Mouse (Mus musculus) brain, embryonic 14.5 days (tissue): ENCODE measurements around the gene Rnf126. TPM values are rescaled to one million over a fixed set of nuclear protein-coding genes. Genes with fewer than 3 reads are reported as not detected.
A peak's percentile ranks its signal among the peaks of the same experiment; 100 is the strongest.

ENCODE experiments used
- DNase-seq: peaks from one replicate; pipeline ENCODE4 v3.0.0-alpha.2; 2011; ENCODE audit warnings: low read depth
- CTCF ChIP-seq: fragments of 200-500 bp; IDR thresholded peaks from 2 replicates; pipeline ENCODE4 v1.5.1; 2012; ENCODE audit warnings: inconsistent platforms, mild to moderate bottlenecking, moderate library complexity, borderline replicate concordance; ENCODE audit not compliant: insufficient read depth, insufficient read length; ENCODE audit errors: extremely low read depth
- POLR2A ChIP-seq: fragments of 200-500 bp; IDR thresholded peaks from 2 replicates; pipeline ENCODE4 v1.6.1; 2012; ENCODE audit warnings: mild to moderate bottlenecking, inconsistent platforms, borderline replicate concordance; ENCODE audit not compliant: poor library complexity, insufficient read depth, insufficient read length, severe bottlenecking; ENCODE audit errors: extremely low read depth
- polyA plus RNA-seq: library from polyadenylated mRNA; depleted of rRNA; stranded (reverse); fragments of >200 nt; gene quantifications from 2 replicates; pipeline ENCODE4 v1.2.3, GENCODE M21; 2012

The Rnf126 gene
- polyA plus RNA-seq, 1 experiment: 157 TPM

GRCm38 (mm10) chr10:79783920-79784800 lies 17.4 kb upstream of the Rnf126 start:
- TF ChIP-seq CTCF: peak; percentile 58; the same call in 1 of the 2 replicates
- TF ChIP-seq POLR2A: no peak
- no peak for DNase-seq

- TF ChIP-seq POLR2A: no peak
- TF ChIP-seq CTCF: peak; percentile 27; the same call in 1 of the 2 replicates
- DNase-seq: no peak
Observed at GRCm38 (mm10) chr10:79783050-79783449, 16.3 kb upstream of the Rnf126 start.

- no peak for TF ChIP-seq POLR2A
- TF ChIP-seq CTCF: no peak
- DNase-seq: no peak
Observed at GRCm38 (mm10) chr10:79781956-79782355, 15.2 kb upstream of the Rnf126 start.

- DNase-seq: no peak
Observed at GRCm38 (mm10) chr10:79781139-79781538, 14.4 kb upstream of the Rnf126 start.

GRCm38 (mm10) chr10:79780664-79781015 lies 13.9 kb upstream of the Rnf126 start:
- DNase-seq: peak; percentile 69
- TF ChIP-seq CTCF (no peak), POLR2A (no peak)

More at GRCm38 (mm10) chr10:79781139-79781538, 14.4 kb upstream of the Rnf126 start:
- TF ChIP-seq POLR2A (no peak), CTCF (no peak)

GRCm38 (mm10) chr10:79779784-79780663 lies 13.3 kb upstream of the Rnf126 start:
- TF ChIP-seq POLR2A (no peak), CTCF (peak; percentile 93)
- peak; percentile 96 for DNase-seq

GRCm38 (mm10) chr10:79779193-79779592 lies 12.4 kb upstream of the Rnf126 start:
- TF ChIP-seq POLR2A (no peak), CTCF (no peak)
- DNase-seq: no peak

DNA sequence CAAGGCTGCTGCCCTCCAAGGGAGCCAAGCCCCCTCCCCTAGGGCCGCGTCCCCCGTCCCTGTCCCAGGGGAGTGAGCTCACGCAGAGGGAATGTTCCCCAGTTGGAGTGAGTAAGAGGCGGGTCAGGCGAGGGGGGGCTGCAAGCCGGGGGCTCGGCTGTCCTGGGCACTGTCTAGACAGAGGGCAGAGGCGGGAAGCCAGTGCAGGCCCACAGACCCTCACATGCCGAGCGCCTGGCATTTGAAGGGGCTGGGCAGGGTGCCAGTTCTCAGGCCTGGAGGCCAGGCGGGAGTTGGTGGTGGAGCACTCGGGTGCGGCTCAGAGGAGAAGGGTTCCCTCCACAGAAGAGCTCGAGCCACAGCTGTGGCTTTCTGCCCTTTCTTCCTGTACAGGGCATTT lies 11.3 kb upstream of the Rnf126 start:
- no peak for TF ChIP-seq CTCF
- TF ChIP-seq POLR2A: no peak
- DNase-seq: peak; percentile 77

GRCm38 (mm10) chr10:79777103-79777531 lies 10.4 kb upstream of the Rnf126 start, which contains the start of gene Fstl3:
Gene Fstl3 (plus strand): TSS chr10:79777272.
- TF ChIP-seq POLR2A: no peak
- no peak for TF ChIP-seq CTCF
- no peak for DNase-seq

DNA sequence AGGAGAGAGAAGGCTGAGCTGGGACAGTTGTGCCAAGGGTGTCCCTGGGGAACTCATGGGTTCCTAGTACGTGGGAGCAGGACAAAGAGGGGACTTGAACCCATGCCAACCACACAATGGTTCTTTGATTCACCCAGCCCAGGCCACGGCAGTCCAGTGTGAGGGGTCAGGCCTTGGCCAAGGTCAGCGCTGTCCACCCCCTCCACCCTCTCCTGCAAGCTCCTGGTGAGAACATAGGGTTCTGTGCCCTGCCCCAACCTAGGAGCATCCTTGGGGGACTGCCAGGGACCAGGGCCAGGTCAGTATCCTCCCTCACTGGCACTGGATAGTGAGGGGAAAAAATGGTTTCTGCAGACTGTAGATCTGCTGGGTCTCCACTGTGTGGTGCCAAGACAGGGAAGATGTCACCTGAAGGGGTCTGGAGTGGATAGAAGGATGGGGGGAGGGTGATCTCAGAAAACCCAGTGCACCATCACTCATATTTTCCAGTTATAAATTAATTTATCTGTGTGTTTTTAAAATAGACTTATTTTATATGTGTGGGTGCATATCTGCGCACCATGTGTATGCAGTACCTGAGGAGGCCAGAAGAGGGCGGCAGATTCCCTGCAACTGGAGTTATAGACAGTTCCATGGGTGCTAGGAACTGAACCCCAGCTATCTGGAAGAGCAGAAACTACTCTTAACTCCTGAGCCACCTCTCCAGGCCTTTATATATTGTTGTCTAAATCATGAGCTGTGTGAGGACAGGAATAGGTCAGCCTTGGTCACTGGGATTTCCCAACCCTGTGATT lies 7.9 kb upstream of the Rnf126 start:
- DNase-seq: no peak
- TF ChIP-seq POLR2A (no peak), CTCF (peak; percentile 25; the same call in 1 of the 2 replicates)

DNA sequence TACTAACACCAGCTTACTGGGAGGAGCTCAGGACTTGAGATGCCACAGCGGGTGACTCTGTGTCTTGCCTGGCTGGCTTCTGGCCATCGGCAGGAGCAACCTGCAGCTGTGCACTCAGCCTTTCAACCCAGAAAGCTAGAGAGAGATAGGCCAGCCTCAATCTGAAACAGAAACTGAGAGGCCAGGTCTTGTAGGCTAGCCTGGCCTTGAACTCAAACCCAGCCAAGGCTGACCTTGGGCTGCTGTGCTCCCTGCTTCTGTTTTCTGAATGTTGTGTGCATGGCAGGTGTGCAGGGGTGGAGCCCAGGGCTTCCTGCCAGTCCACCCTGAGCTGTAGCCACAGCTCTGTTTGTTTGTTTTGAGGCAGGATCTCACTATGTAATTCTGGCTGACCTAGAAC lies 6.5 kb upstream of the Rnf126 start:
- TF ChIP-seq POLR2A (no peak), CTCF (no peak)
- no peak for DNase-seq

DNA sequence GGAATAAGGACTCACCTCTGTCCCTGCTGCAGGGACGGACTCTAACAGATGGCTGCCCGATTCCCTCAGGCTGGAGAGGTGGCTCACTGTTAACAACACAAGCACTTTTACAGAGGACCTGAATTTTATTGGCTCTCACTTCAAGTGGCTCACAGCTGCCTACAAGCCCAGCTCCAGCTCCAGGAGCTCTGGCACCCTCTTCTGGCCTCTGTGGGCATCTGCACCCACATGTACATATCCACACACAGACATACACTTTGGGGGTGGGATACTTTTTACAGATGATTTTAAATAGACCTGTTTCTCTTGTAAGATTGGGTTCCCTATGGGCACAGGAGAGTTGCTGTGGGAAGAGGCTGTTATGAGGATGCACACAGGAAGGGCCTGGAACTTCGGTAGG lies 5.6 kb upstream of the Rnf126 start:
- TF ChIP-seq POLR2A (no peak), CTCF (0 out of 2 replicates have a peak, but pooled peaks have one; percentile 3)
- no peak for DNase-seq
